Mouse (Mus musculus): Measurements from ENCODE around the gene Sqor.

Sqor gene

GRCm38 (mm10) chr2:122765071-122765793 lies at the start of gene Sqor:
Gene Sqor (plus strand): TSS chr2:122765237.
- DNase-seq = peak; percentile 86

GRCm38 (mm10) chr2:122716301-122716842 lies 48.7 kb upstream of the Sqor start:
- no peak for DNase-seq

- no peak for DNase-seq
Observed at GRCm38 (mm10) chr2:122719232-122719631, 45.8 kb upstream of the Sqor start.

- no peak for DNase-seq
Observed at GRCm38 (mm10) chr2:122720564-122720963, 44.5 kb upstream of the Sqor start.

- DNase-seq = peak; percentile 62
Observed at GRCm38 (mm10) chr2:122725604-122726003, 39.4 kb upstream of the Sqor start.

GRCm38 (mm10) chr2:122731456-122731855 lies 33.6 kb upstream of the Sqor start:
- no peak for DNase-seq

GRCm38 (mm10) chr2:122737894-122738830 lies 26.9 kb upstream of the Sqor start, which contains the start of gene Bloc1s6:
Gene Bloc1s6 (plus strand): TSS chr2:122738503.
- DNase-seq = peak; percentile 93

GRCm38 (mm10) chr2:122739023-122739422 lies 26.0 kb upstream of the Sqor start:
- no peak for DNase-seq

GRCm38 (mm10) chr2:122746461-122746860 lies 18.6 kb upstream of the Sqor start:
- DNase-seq = peak; percentile 15

GRCm38 (mm10) chr2:122753739-122754343 lies 11.2 kb upstream of the Sqor start:
- DNase-seq = peak; percentile 71

GRCm38 (mm10) chr2:122759791-122760190 lies 5.2 kb upstream of the Sqor start:
- DNase-seq = no peak

- peak; percentile 12 for DNase-seq
Observed at GRCm38 (mm10) chr2:122762991-122763390, 2.0 kb upstream of the Sqor start.

GRCm38 (mm10) chr2:122764526-122764925 lies 511 bp upstream of the Sqor start:
- DNase-seq = no peak

GRCm38 (mm10) chr2:122765794-122766145 lies 733 bp downstream of the Sqor start:
- no peak for DNase-seq

- no peak for DNase-seq
Observed at GRCm38 (mm10) chr2:122771002-122771401, 6.0 kb downstream of the Sqor start.

GRCm38 (mm10) chr2:122772899-122773298 lies 7.9 kb downstream of the Sqor start:
- DNase-seq = no peak

- DNase-seq = no peak
Observed at GRCm38 (mm10) chr2:122775491-122775890, 10.5 kb downstream of the Sqor start.

GRCm38 (mm10) chr2:122776823-122777222 lies 11.8 kb downstream of the Sqor start:
- peak; percentile 14 for DNase-seq

GRCm38 (mm10) chr2:122779967-122780366 lies 14.9 kb downstream of the Sqor start:
- no peak for DNase-seq

GRCm38 (mm10) chr2:122780447-122780846 lies 15.4 kb downstream of the Sqor start:
- no peak for DNase-seq

GRCm38 (mm10) chr2:122781590-122782356 lies 16.7 kb downstream of the Sqor start:
- DNase-seq = no peak

GRCm38 (mm10) chr2:122783730-122784129 lies 18.7 kb downstream of the Sqor start:
- DNase-seq = no peak
